Mouse (Mus musculus) T-cell, adult 2 months (primary cell): ENCODE results near the gene Slfn4.
A peak's percentile ranks its signal among the peaks of the same experiment; 100 is the strongest.
"Not testable (repeated sequence)": the region's sequence is repeated elsewhere in the genome, so short reads cannot be mapped to it uniquely, and the experiment has no call there.

ENCODE experiments used
- DNase-seq: peaks from one replicate; pipeline ENCODE4 v3.0.0; 2022; ENCODE audit warnings: low spot score

The Slfn4 gene

GRCm38 (mm10) chr11:83174948-83175539 is at the start of gene Slfn4:
Slfn4 (plus strand) TSS chr11:83175186.
- no peak for DNase-seq

- DNase-seq: not testable (repeated sequence)
Measured at GRCm38 (mm10) chr11:83125633-83126032, 49.4 kb upstream of the Slfn4 start.

- DNase-seq: not testable (repeated sequence)
Measured at GRCm38 (mm10) chr11:83137253-83137652, 37.7 kb upstream of the Slfn4 start.

GRCm38 (mm10) chr11:83148939-83149338 is 26.0 kb upstream of the Slfn4 start:
- DNase-seq: not testable (repeated sequence)

GRCm38 (mm10) chr11:83191134-83191893 is 16.3 kb downstream of the Slfn4 start, which contains the start of gene Slfn3:
Slfn3 (plus strand) TSS chr11:83191330.
- DNase-seq: peak; percentile 80

- DNase-seq: peak; percentile 57
Measured at GRCm38 (mm10) chr11:83192001-83192400, 17.0 kb downstream of the Slfn4 start.

GRCm38 (mm10) chr11:83205002-83205401 is 30.0 kb downstream of the Slfn4 start:
- DNase-seq: no peak

GRCm38 (mm10) chr11:83216119-83216518 is 41.1 kb downstream of the Slfn4 start:
- DNase-seq: no peak

- no peak for DNase-seq
Measured at GRCm38 (mm10) chr11:83221328-83221877, 46.4 kb downstream of the Slfn4 start.

- DNase-seq: peak; percentile 59
Measured at GRCm38 (mm10) chr11:83223367-83223766, 48.4 kb downstream of the Slfn4 start.

- DNase-seq: not testable (repeated sequence)
Measured at GRCm38 (mm10) chr11:83223793-83224192, 48.8 kb downstream of the Slfn4 start.

GRCm38 (mm10) chr11:83224217-83224616 is 49.2 kb downstream of the Slfn4 start:
- peak; percentile 87 for DNase-seq

GRCm38 (mm10) chr11:83224750-83225149 is 49.8 kb downstream of the Slfn4 start:
- no peak for DNase-seq

GRCm38 (mm10) chr11:83225371-83225960 is 50.5 kb downstream of the Slfn4 start:
- DNase-seq: no peak

GRCm38 (mm10) chr11:83227926-83228723 is 53.1 kb downstream of the Slfn4 start:
- no peak for DNase-seq

GRCm38 (mm10) chr11:83230966-83231365 is 56.0 kb downstream of the Slfn4 start:
- DNase-seq: peak; percentile 50

- DNase-seq: not testable (repeated sequence)
Measured at GRCm38 (mm10) chr11:83233621-83234020, 58.6 kb downstream of the Slfn4 start.

GRCm38 (mm10) chr11:83237390-83237789 is 62.4 kb downstream of the Slfn4 start:
- not testable (repeated sequence) for DNase-seq

- no peak for DNase-seq
Measured at GRCm38 (mm10) chr11:83238389-83238788, 63.4 kb downstream of the Slfn4 start.

- DNase-seq: no peak
Measured at GRCm38 (mm10) chr11:83239811-83240210, 64.8 kb downstream of the Slfn4 start.
